Mouse (Mus musculus) thymus, postnatal 0 days (tissue): ENCODE data around the gene AL731706.1. TPM values are rescaled to one million over a fixed set of nuclear protein-coding genes. Genes with fewer than 3 reads are reported as not detected.

Source experiments
- DNase-seq: peaks from one replicate; pipeline ENCODE4 v3.0.0-alpha.2; 2015; ENCODE audit warnings: low spot score
- polyA plus RNA-seq: library from polyadenylated mRNA; unstranded; fragments of >200 nt; fragmentation: Nextera tagmentation; extraction: Ambion mirVana; gene quantifications from 2 replicates; pipeline ENCODE4 v1.2.1, GENCODE M21; 2015

The AL731706.1 gene
- polyA plus RNA-seq, 1 experiment from 2014 or later = 30.6 TPM

GRCm38 (mm10) chr2:136837994-136838393, 53.2 kb downstream of the AL731706.1 start:
- DNase-seq = no peak

- no peak for DNase-seq
These were observed 55.3 kb downstream of the AL731706.1 start for GRCm38 (mm10) chr2:136835882-136836281.

GRCm38 (mm10) chr2:136834715-136835075, 56.5 kb downstream of the AL731706.1 start:
- DNase-seq = no peak

GRCm38 (mm10) chr2:136833976-136834714, 57.0 kb downstream of the AL731706.1 start:
- no peak for DNase-seq

- no peak for DNase-seq
These were observed 58.3 kb downstream of the AL731706.1 start for GRCm38 (mm10) chr2:136832936-136833335.

Other genes starting within 250 kb of the AL731706.1 start
- 0.45 TPM in 1 of 2 replicates, not detected in the other for gene Snap25, start 177.9 kb downstream of the AL731706.1 start, polyA plus RNA-seq
- 31.0 and 37.4 TPM in 2 replicates for gene AL731706.2, start 5.7 kb downstream of the AL731706.1 start, polyA plus RNA-seq
- gene Slx4ip, start 171 bp downstream of the AL731706.1 start, polyA plus RNA-seq = 5.5 and 6.2 TPM in 2 replicates
- 13.2 and 13.3 TPM in 2 replicates for gene Mkks, start within 50 bp of the AL731706.1 start, polyA plus RNA-seq
- 3.5 and 4.2 TPM in 2 replicates for gene Jag1, start 225.3 kb upstream of the AL731706.1 start, polyA plus RNA-seq